Mouse (Mus musculus) C2C12 (cell line): ENCODE measurements around the gene Gphb5.

Experiments used
- CEBPB ChIP-seq: IDR thresholded peaks from one replicate; pipeline ENCODE4 v1.6.1; 2011; ENCODE audit warnings: low read depth, mild to moderate bottlenecking, control low read depth, moderate library complexity
- CTCF ChIP-seq: IDR thresholded peaks from one replicate; pipeline ENCODE4 v1.5.1; 2011; ENCODE audit not compliant: control insufficient read depth, insufficient read depth, insufficient read length
- MAX ChIP-seq: IDR thresholded peaks from one replicate; pipeline ENCODE4 v1.6.1; 2011; ENCODE audit warnings: mild to moderate bottlenecking, control low read depth
- MYOD1 ChIP-seq: IDR thresholded peaks from one replicate; pipeline ENCODE4 v1.6.1; 2011; ENCODE audit warnings: low read depth; ENCODE audit not compliant: control insufficient read depth, insufficient read length
- MYOG ChIP-seq: IDR thresholded peaks from one replicate; pipeline ENCODE4 v1.6.1; 2011; ENCODE audit not compliant: control insufficient read depth, insufficient read length; ENCODE audit errors: extremely low read depth
- USF1 ChIP-seq: IDR thresholded peaks from one replicate; pipeline ENCODE4 v1.6.1; 2011; ENCODE audit warnings: low read depth, mild to moderate bottlenecking, control low read depth, moderate library complexity

DNA sequence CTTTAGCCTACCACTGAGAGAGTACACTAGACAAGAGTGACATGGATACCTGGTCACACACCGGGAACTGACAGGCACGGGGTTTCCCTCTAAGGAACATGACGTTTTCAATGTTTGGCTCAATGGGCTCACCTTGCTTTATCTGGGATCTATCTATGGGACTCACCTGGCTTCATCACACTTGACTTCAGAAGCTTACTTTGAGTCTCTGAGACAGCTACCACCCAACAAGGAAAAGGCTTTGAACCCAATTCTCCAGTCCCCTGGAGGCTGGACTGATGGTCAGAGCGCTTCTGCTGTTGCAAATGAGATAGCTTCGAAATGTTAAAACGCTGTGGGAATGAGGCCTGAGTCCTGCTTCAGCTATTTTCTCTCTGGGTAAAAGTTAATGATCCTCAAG lies 49.2 kb downstream of the Gphb5 start:
- TF ChIP-seq CTCF (no peak), MAX (no peak), CEBPB (no peak), MYOG (no peak), USF1 (no peak), MYOD1 (no peak)
